Mouse (Mus musculus): ENCODE results near the gene Tceanc.

Gene Tceanc

GRCm38 (mm10) chrX:166495052-166495451, 23.3 kb downstream of the Tceanc start:
- DNase-seq (ENCODE audit: low spot score) = no peak

- peak; percentile 83 for DNase-seq (ENCODE audit: low spot score)
These were observed 38.9 kb downstream of the Tceanc start, which contains the start of gene Rab9 for GRCm38 (mm10) chrX:166479365-166479983. Gene Rab9 (minus strand): TSS chrX:166479867.

DNA sequence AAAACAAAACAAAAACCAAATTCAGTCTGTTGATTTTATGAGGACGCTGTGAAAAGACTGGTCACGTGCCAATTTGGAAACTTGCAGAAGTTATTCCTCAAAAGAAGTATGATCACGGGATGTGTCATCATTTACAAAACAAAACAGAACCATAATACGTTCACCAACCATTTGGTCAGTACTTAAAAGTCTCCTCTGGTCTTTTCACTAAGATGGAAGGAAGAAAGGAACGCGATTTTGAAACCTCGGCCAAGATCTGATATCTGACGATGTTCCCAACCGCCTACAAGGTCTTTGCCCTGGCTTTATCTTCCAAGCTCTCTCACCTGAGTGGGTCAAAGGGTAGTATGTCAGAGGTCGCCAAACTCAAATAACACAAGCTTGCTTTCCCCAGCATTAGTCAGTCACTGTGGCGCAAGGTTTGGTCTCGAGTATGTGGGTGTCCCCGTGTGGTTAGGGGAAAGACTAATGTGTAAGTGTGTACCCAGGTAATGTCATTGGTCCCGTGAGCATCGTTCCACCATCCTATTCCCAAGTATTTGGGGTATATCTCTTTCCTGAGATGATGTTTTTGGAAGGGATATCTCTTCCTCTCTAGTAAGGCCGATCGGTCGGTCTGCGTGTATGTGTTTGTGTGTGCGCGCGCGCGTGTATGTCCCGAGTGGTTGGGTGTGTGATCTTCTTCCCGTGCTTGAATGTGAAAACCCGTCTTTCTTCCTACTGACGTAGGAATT, 39.6 kb downstream of the Tceanc start:
- DNase-seq (ENCODE audit: low spot score) = peak; percentile 31

DNA sequence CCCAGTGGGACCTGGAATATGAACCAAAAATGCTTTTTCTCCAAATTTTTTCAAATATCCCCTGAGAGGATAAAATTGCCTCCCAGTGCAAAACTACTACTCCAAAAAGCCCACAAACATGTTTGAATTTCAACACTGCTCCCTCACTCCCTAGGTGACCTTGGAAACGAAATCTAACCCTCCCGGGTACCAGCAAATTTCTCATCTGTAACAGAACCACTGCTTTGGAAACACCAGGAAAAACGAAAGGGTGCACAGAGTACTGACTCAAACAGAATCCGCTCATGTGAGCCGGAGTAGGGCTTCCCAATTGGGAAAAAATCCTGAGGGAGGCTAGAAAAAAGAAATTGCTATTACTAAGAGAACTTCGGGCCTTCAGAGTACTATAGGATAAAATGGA, 41.0 kb downstream of the Tceanc start:
- DNase-seq (ENCODE audit: low spot score) = no peak

DNA sequence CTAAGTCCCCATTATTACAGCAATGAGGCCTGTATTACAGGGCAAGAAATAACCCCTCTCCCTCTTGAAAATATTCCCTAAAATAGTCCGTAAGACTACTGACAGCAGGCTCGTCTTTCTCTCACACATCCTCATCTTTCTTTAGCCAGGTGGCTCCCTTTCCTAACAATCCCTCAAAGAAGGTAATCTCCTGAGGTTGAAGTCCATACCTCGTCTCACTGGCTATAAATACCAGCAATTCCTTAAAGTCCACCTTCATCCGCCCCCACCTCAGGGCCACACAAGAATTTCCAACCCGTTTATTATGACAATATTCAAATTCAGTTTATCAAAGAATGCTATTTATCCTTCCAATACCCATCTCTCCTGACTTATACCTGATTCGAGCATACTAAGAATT, 45.8 kb downstream of the Tceanc start:
- no peak for DNase-seq (ENCODE audit: low spot score)

GRCm38 (mm10) chrX:166468321-166468720, 50.0 kb downstream of the Tceanc start:
- no peak for DNase-seq (ENCODE audit: low spot score)

- DNase-seq (ENCODE audit: low spot score) = no peak
These were observed 62.8 kb downstream of the Tceanc start for GRCm38 (mm10) chrX:166455525-166455924.

- no peak for DNase-seq (ENCODE audit: low spot score)
These were observed 64.0 kb downstream of the Tceanc start for GRCm38 (mm10) chrX:166454331-166454730.

GRCm38 (mm10) chrX:166453532-166453931, 64.8 kb downstream of the Tceanc start:
- no peak for DNase-seq (ENCODE audit: low spot score)
